Mouse (Mus musculus) stomach, embryonic 14.5 days (tissue): ENCODE measurements around the gene Mlh3. TPM values are rescaled to one million over a fixed set of nuclear protein-coding genes. Genes with fewer than 3 reads are reported as not detected.

Experiments
- ATAC-seq: fragments of 200-750 bp; cut with Nextera tagmentation; 2 replicates; pipeline ENCODE4 v1.8.0; 2017; ENCODE audit warnings: low read depth, moderate TSS enrichment; ENCODE audit not compliant: insufficient number of reproducible peaks, insufficient read depth, low FRiP score
- H3K27ac ChIP-seq: fragments of 300-500 bp; sonication (generic); 2 replicates; pipeline ENCODE4 v1.5.1; 2014; ENCODE audit warnings: mild to moderate bottlenecking, low read length, moderate library complexity, mixed read lengths
- H3K27me3 ChIP-seq: fragments of 300-500 bp; sonication (generic); 2 replicates; pipeline ENCODE4 v1.6.1; 2014; ENCODE audit warnings: low read length, control low read depth, mixed read lengths; ENCODE audit not compliant: control insufficient read depth, insufficient read depth
- H3K36me3 ChIP-seq: fragments of 300-500 bp; sonication (generic); 2 replicates; pipeline ENCODE4 v1.6.1; 2014; ENCODE audit warnings: mild to moderate bottlenecking, control low read depth, low read length, moderate library complexity, mixed read lengths; ENCODE audit not compliant: control insufficient read depth, insufficient read depth
- H3K4me1 ChIP-seq: fragments of 300-500 bp; sonication (generic); 2 replicates; pipeline ENCODE4 v1.6.1; 2014; ENCODE audit warnings: low read length, control low read depth, mixed read lengths; ENCODE audit not compliant: control insufficient read depth, insufficient read depth
- H3K4me2 ChIP-seq: fragments of 300-500 bp; sonication (generic); replicated peaks from 2 replicates; pipeline ENCODE4 v1.6.1; 2014; ENCODE audit warnings: low read depth, low read length, control low read depth
- H3K4me3 ChIP-seq: fragments of 300-500 bp; sonication (generic); 2 replicates; pipeline ENCODE4 v1.5.1; 2014; ENCODE audit warnings: low read depth, low read length, control low read depth
- H3K9ac ChIP-seq: fragments of 300-500 bp; sonication (generic); replicated peaks from 2 replicates; pipeline ENCODE4 v1.6.1; 2014; ENCODE audit warnings: low read depth, mild to moderate bottlenecking, control low read depth, low read length, moderate library complexity, mixed read lengths
- H3K9me3 ChIP-seq: fragments of 300-500 bp; sonication (generic); 2 replicates; pipeline ENCODE4 v1.6.1; 2016; ENCODE audit warnings: low read depth, low read length, control low read depth; ENCODE audit not compliant: control insufficient read depth
- WGBS: fragments of 180-500 bp; shearing (Covaris S2); extraction: QIAGEN DNeasy Blood & Tissue Kit; methylation state at CpG from one replicate; pipeline ENCODE4 v1.1.7; 2014; 5-methylcytosine and 5-hydroxymethylcytosine counted together
- polyA plus RNA-seq: library from polyadenylated mRNA; unstranded; fragments of >200 nt; fragmentation: Nextera tagmentation; extraction: Ambion mirVana; gene quantifications from 2 replicates; pipeline ENCODE4 v1.2.1, GENCODE M21; 2014

The Mlh3 gene
- polyA plus RNA-seq, 1 experiment from 2014 or later, result 9.0 TPM

GRCm38 (mm10) chr12:85279396-85280080 is 9.1 kb upstream of the Mlh3 start:
- 0 out of 2 replicates have a peak, but pooled peaks cover 4% of the 10 kb centered on the region for H3K36me3 ChIP-seq
- peak overlapping the region; percentile 76 for H3K27ac ChIP-seq
- peak overlapping the region; percentile 76 for H3K9ac ChIP-seq
- H3K9me3 ChIP-seq, result no peaks in the 10 kb centered on the region
- 0 out of 2 replicates have a peak, but pooled peaks have one; percentile 34 for ATAC-seq
- H3K4me1 ChIP-seq, result peaks cover 5% of the 10 kb centered on the region; the same call in 1 of the 2 replicates
- peak overlapping the region; percentile 72 for H3K4me2 ChIP-seq
- H3K4me3 ChIP-seq, result peak overlapping the region; percentile 74
- WGBS, result 4% methylated on average over 10 of the region's 10 CpGs
- no peaks in the 10 kb centered on the region for H3K27me3 ChIP-seq

- H3K27me3 ChIP-seq, result no peaks in the 10 kb centered on the region
- no peak overlapping the region for H3K4me2 ChIP-seq
- H3K9ac ChIP-seq, result no peak overlapping the region
- ATAC-seq, result no peak
- no peak overlapping the region for H3K27ac ChIP-seq
- no peak overlapping the region for H3K4me3 ChIP-seq
- 92% methylated on average over 10 of the region's 10 CpGs for WGBS
- H3K36me3 ChIP-seq, result 0 out of 2 replicates have a peak, but pooled peaks cover 4% of the 10 kb centered on the region
- H3K9me3 ChIP-seq, result no peaks in the 10 kb centered on the region
- H3K4me1 ChIP-seq, result peaks cover 5% of the 10 kb centered on the region; the same call in 1 of the 2 replicates
These were observed 8.5 kb upstream of the Mlh3 start for GRCm38 (mm10) chr12:85278919-85279318.

GRCm38 (mm10) chr12:85276273-85276672 is 5.9 kb upstream of the Mlh3 start:
- Histone ChIP-seq H3K27ac (no peak overlapping the region), H3K27me3 (no peaks in the 10 kb centered on the region), H3K36me3 (0 out of 2 replicates have a peak, but pooled peaks cover 4% of the 10 kb centered on the region), H3K9me3 (no peaks in the 10 kb centered on the region), H3K4me2 (no peak overlapping the region), H3K4me1 (peaks cover 5% of the 10 kb centered on the region; the same call in 1 of the 2 replicates), H3K9ac (no peak overlapping the region), H3K4me3 (no peak overlapping the region)
- no peak for ATAC-seq
- 81% methylated on average over 5 of the region's 5 CpGs for WGBS

- H3K9ac ChIP-seq, result no peak overlapping the region
- ATAC-seq, result peak; percentile 40; the same call in 1 of the 2 replicates
- 35% methylated on average over 10 of the region's 10 CpGs for WGBS
These were observed 3.1 kb upstream of the Mlh3 start for GRCm38 (mm10) chr12:85273508-85273907.

GRCm38 (mm10) chr12:85271843-85272206 is 1.4 kb upstream of the Mlh3 start:
- ATAC-seq, result no peak
- H3K4me2 ChIP-seq, result no peak overlapping the region
- H3K4me1 ChIP-seq, result no peaks in the 10 kb centered on the region
- no peaks in the 10 kb centered on the region for H3K27me3 ChIP-seq
- 63% methylated on average over 4 of the region's 4 CpGs for WGBS
- H3K9me3 ChIP-seq, result no peaks in the 10 kb centered on the region
- no peak overlapping the region for H3K27ac ChIP-seq
- H3K36me3 ChIP-seq, result 0 out of 2 replicates have a peak, but pooled peaks cover 4% of the 10 kb centered on the region
- no peak overlapping the region for H3K4me3 ChIP-seq
- no peak overlapping the region for H3K9ac ChIP-seq

More at GRCm38 (mm10) chr12:85273508-85273907, 3.1 kb upstream of the Mlh3 start:
- H3K9me3 ChIP-seq, result no peaks in the 10 kb centered on the region
- no peak overlapping the region for H3K4me2 ChIP-seq
- no peak overlapping the region for H3K4me3 ChIP-seq
- H3K27ac ChIP-seq, result peak overlapping the region; percentile 74; the same call in 1 of the 2 replicates
- no peaks in the 10 kb centered on the region for H3K4me1 ChIP-seq
- no peaks in the 10 kb centered on the region for H3K27me3 ChIP-seq
- 0 out of 2 replicates have a peak, but pooled peaks cover 4% of the 10 kb centered on the region for H3K36me3 ChIP-seq

- Histone ChIP-seq H3K4me2 (no peak overlapping the region), H3K4me3 (no peak overlapping the region), H3K36me3 (0 out of 2 replicates have a peak, but pooled peaks cover 4% of the 10 kb centered on the region), H3K9ac (no peak overlapping the region), H3K27me3 (no peaks in the 10 kb centered on the region), H3K9me3 (no peaks in the 10 kb centered on the region), H3K27ac (no peak overlapping the region), H3K4me1 (no peaks in the 10 kb centered on the region)
- ATAC-seq, result no peak
- WGBS, result 81% methylated on average over 7 of the region's 7 CpGs
These were observed 888 bp upstream of the Mlh3 start for GRCm38 (mm10) chr12:85271132-85271842.

- no peak for ATAC-seq
- Histone ChIP-seq H3K4me1 (peaks cover 4% of the 10 kb centered on the region; the same call in 1 of the 2 replicates), H3K36me3 (0 out of 2 replicates have a peak, but pooled peaks cover under 1% of the 10 kb centered on the region), H3K4me3 (peak overlapping the region; percentile 51), H3K27me3 (no peaks in the 10 kb centered on the region), H3K9me3 (no peaks in the 10 kb centered on the region), H3K9ac (peak overlapping the region; percentile 67), H3K4me2 (peak overlapping the region; percentile 53), H3K27ac (peak overlapping the region; percentile 72)
- WGBS, result 51% methylated on average over 3 of the region's 3 CpGs
These were observed 578 bp downstream of the Mlh3 start for GRCm38 (mm10) chr12:85269821-85270220.

- no peaks in the 10 kb centered on the region for H3K36me3 ChIP-seq
- WGBS, result 87% methylated on average over 3 of the region's 3 CpGs
- no peak overlapping the region for H3K9ac ChIP-seq
- H3K4me1 ChIP-seq, result peaks cover 18% of the 10 kb centered on the region; the same call in 1 of the 2 replicates
- H3K27ac ChIP-seq, result no peak overlapping the region
- no peak overlapping the region for H3K4me2 ChIP-seq
- H3K4me3 ChIP-seq, result no peak overlapping the region
- no peaks in the 10 kb centered on the region for H3K27me3 ChIP-seq
- ATAC-seq, result no peak
- H3K9me3 ChIP-seq, result no peaks in the 10 kb centered on the region
These were observed 4.2 kb downstream of the Mlh3 start for GRCm38 (mm10) chr12:85266248-85266647.
